Mouse (Mus musculus): Measurements from ENCODE around the gene Lect2. TPM values are rescaled to one million over a fixed set of nuclear protein-coding genes. Genes with fewer than 3 reads are reported as not detected.

Lect2 gene
- polyA plus RNA-seq, 1 experiment from 2014 or later, result 0.27 TPM

DNA sequence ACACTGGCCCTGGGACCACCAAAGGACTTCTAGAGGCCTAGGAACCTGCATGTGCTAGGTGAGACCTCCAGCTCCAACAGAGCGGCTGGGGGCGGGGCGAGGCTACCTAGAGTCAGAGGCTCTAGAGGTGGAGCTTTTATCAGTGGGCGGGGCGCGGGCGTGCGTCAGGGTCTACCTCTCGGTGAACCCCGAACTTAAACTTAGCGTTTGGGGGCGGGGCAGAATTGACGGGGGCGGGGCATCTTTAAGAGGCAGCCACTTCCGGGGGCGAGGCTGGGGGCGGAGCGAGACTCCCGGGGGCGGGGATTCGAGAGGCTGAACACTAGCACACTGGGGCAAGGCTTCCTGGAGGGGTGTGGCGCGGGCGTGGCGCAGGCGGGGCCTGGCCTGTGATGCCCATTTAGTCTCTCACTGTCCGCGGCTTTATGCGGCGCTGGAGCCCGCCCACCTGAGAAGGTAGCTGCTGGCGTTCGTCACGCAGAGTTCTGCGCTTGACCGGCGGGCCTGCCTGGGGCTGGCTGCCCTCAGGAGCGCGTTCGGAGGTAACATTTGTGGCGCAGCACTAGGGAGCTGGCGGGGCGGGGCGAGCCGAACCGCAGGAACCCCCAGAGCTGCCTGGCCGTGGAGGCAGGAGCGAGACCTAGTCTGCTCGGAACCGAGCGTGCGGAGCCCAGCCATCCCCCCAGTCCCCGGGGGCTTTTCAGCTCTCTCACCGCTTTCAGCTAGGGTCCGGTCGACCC lies 26.1 kb downstream of the Lect2 start, which contains the start of gene Fbxl21:
Gene Fbxl21, plus strand, starts transcription at position 392 of the 740 bp plus-strand sequence.
- H3K4me3 ChIP-seq (ENCODE audit: low read depth, low read length), result peak within 1 kb of the TSS; percentile 67
- TF ChIP-seq CTCF (IDR thresholded peaks at IDR 0.05; ENCODE audit: low read depth) (no peak), EP300 (optimal IDR thresholded peaks at IDR 0.05) (no peak)

DNA sequence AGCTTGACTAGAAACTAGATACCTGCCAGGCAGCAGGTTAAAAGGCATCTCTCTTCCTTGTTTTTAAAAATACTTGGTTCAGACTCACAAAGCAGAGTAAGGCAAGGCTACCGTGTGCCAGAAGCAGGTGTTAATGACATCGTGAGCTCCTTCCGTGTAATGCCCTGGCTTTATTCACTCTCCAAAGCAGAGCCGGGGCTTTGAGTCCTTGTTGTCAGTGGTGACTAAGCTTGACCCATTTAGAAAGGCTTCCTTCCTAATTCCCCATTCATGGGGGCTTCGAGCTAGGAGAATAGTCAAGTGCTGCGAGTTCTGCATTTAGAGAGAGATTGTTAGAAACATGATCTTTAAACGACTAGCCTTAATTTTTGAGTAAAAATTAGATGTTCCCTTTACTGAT lies 31.5 kb downstream of the Lect2 start:
- ATAC-seq (ENCODE audit: low FRiP score, low TSS enrichment) (no peak), DNase-seq (ENCODE audit: low spot score) (no peak)
- WGBS, result 43% methylated on average over 7 of the region's 7 CpGs
- Histone ChIP-seq H3K36me3 (ENCODE audit: control insufficient read depth, insufficient read depth, low read length) (no peaks in the 10 kb centered on the region), H3K4me2 (replicated peaks; ENCODE audit: low read depth) (no peak overlapping the region), H3K9ac (ENCODE audit: low read length) (no peak overlapping the region), H3K9me3 (ENCODE audit: control insufficient read depth, low read length) (no peaks in the 10 kb centered on the region), H3K27me3 (ENCODE audit: control insufficient read depth, insufficient read depth, low read length) (no peaks in the 10 kb centered on the region), H3K4me3 (ENCODE audit: low read depth, low read length) (no peak overlapping the region), H3K4me1 (replicated peaks; ENCODE audit: control insufficient read depth, insufficient read depth) (no peaks in the 10 kb centered on the region), H3K27ac (replicated peaks) (no peak overlapping the region)
- no peak for TF ChIP-seq CTCF (IDR thresholded peaks at IDR 0.05; ENCODE audit: low read depth)
- no peak for TF ChIP-seq EP300 (optimal IDR thresholded peaks at IDR 0.05)

More for the DNA sequence above, 26.1 kb downstream of the Lect2 start, which contains the start of gene Fbxl21:
- Histone ChIP-seq H3K27ac (replicated peaks) (no peak within 1 kb of the TSS), H3K4me1 (replicated peaks; ENCODE audit: control insufficient read depth, insufficient read depth) (no peaks in the 10 kb centered on the region), H3K36me3 (ENCODE audit: control insufficient read depth, insufficient read depth, low read length) (no peaks in the 10 kb centered on the region), H3K4me2 (replicated peaks; ENCODE audit: low read depth) (peak within 1 kb of the TSS; percentile 96), H3K9me3 (ENCODE audit: control insufficient read depth, low read length) (no peaks in the 10 kb centered on the region), H3K27me3 (ENCODE audit: control insufficient read depth, insufficient read depth, low read length) (no peaks in the 10 kb centered on the region), H3K9ac (ENCODE audit: low read length) (peak within 1 kb of the TSS; percentile 63)
- WGBS, result under 1% methylated on average over 56 of the region's 56 CpGs
- peak; percentile 99 for ATAC-seq (ENCODE audit: low FRiP score, low TSS enrichment)
- peak; percentile 99 for DNase-seq (ENCODE audit: low spot score)

DNA sequence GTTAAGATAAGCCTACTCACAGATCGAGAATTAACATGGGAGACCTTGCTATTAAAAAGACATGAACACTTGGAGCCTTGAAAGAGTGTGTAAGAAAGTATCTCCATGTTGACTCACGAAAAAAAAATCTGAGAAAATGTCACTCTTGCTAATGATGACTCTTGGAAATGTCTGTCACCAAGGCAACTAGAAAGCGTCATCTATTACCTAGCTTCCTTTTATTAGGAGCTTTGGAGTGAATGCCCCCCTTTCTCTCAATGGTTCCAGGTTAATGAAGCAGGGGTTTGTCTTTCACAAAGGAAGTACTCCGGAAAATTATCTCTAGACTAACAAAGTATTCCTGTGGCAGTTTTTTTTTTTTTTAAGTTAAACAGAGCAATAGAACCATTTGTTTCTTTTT lies 32.0 kb downstream of the Lect2 start:
- 50% methylated on average over 4 of the region's 4 CpGs for WGBS
- no peak overlapping the region for H3K27ac ChIP-seq (replicated peaks)
- no peaks in the 10 kb centered on the region for H3K9me3 ChIP-seq (ENCODE audit: control insufficient read depth, low read length)
- no peak for ATAC-seq (ENCODE audit: low FRiP score, low TSS enrichment)
- no peaks in the 10 kb centered on the region for H3K27me3 ChIP-seq (ENCODE audit: control insufficient read depth, insufficient read depth, low read length)
- no peak overlapping the region for H3K4me2 ChIP-seq (replicated peaks; ENCODE audit: low read depth)
- DNase-seq (ENCODE audit: low spot score), result no peak
- H3K9ac ChIP-seq (ENCODE audit: low read length), result no peak overlapping the region
- H3K4me3 ChIP-seq (ENCODE audit: low read depth, low read length), result no peak overlapping the region
- no peaks in the 10 kb centered on the region for H3K36me3 ChIP-seq (ENCODE audit: control insufficient read depth, insufficient read depth, low read length)
- no peaks in the 10 kb centered on the region for H3K4me1 ChIP-seq (replicated peaks; ENCODE audit: control insufficient read depth, insufficient read depth)
- TF ChIP-seq CTCF (IDR thresholded peaks at IDR 0.05; ENCODE audit: low read depth), result no peak
- TF ChIP-seq EP300 (optimal IDR thresholded peaks at IDR 0.05), result no peak

DNA sequence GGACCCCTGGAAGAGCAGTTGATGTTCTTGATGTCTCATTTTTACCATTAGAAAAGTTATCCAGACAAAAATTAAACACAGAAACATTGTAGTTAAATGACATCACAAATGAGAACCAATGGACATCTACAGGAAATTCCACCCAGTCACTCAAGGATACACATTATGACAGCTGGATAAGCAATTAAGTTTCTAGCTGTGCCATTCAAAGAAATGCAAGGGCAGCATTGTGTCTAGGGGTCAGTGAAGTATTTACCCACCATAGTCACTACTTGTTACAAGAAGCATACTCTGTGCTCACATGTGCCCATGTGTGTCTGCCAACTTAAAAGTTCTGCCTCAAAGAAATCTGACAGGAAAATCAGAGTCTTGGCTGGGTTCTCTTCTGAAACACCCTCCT lies 34.7 kb downstream of the Lect2 start:
- no peaks in the 10 kb centered on the region for H3K36me3 ChIP-seq (ENCODE audit: control insufficient read depth, insufficient read depth, low read length)
- DNase-seq (ENCODE audit: low spot score) (no peak), ATAC-seq (ENCODE audit: low FRiP score, low TSS enrichment) (no peak)
- no peak overlapping the region for H3K27ac ChIP-seq (replicated peaks)
- no peaks in the 10 kb centered on the region for H3K4me1 ChIP-seq (replicated peaks; ENCODE audit: control insufficient read depth, insufficient read depth)
- no peak overlapping the region for H3K4me2 ChIP-seq (replicated peaks; ENCODE audit: low read depth)
- no peak overlapping the region for H3K4me3 ChIP-seq (ENCODE audit: low read depth, low read length)
- H3K9me3 ChIP-seq (ENCODE audit: control insufficient read depth, low read length), result no peaks in the 10 kb centered on the region
- no peak overlapping the region for H3K9ac ChIP-seq (ENCODE audit: low read length)
- TF ChIP-seq CTCF (IDR thresholded peaks at IDR 0.05; ENCODE audit: low read depth), result no peak
- no peak for TF ChIP-seq EP300 (optimal IDR thresholded peaks at IDR 0.05)
- H3K27me3 ChIP-seq (ENCODE audit: control insufficient read depth, insufficient read depth, low read length), result no peaks in the 10 kb centered on the region

DNA sequence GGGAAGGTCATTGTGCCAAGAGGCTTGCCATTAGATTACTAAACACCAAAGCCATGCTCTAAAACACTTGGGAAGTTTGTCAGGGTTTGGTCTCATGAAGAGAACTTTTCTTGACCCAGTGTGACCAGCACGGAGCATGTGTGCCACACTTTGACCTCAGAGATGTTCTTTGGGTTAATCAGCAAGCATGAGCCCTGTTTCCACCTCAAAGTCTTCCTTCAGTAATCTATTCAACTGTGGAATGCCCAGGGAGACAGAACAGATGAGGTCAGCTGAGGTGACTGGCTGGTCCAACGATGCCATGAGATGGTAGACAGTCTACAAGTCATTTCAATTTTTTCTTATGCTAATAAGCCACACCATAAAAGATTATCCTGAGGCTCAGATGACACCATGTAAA lies 38.5 kb downstream of the Lect2 start:
- no peaks in the 10 kb centered on the region for H3K27me3 ChIP-seq (ENCODE audit: control insufficient read depth, insufficient read depth, low read length)
- H3K9me3 ChIP-seq (ENCODE audit: control insufficient read depth, low read length), result no peaks in the 10 kb centered on the region
- no peaks in the 10 kb centered on the region for H3K4me1 ChIP-seq (replicated peaks; ENCODE audit: control insufficient read depth, insufficient read depth)
- ATAC-seq (ENCODE audit: low FRiP score, low TSS enrichment), result no peak
- no peak overlapping the region for H3K9ac ChIP-seq (ENCODE audit: low read length)
- WGBS, result 78% methylated on average over 2 of the region's 2 CpGs
- no peak overlapping the region for H3K4me3 ChIP-seq (ENCODE audit: low read depth, low read length)
- no peak overlapping the region for H3K27ac ChIP-seq (replicated peaks)
- H3K4me2 ChIP-seq (replicated peaks; ENCODE audit: low read depth), result no peak overlapping the region
- no peak for DNase-seq (ENCODE audit: low spot score)
- TF ChIP-seq CTCF (IDR thresholded peaks at IDR 0.05; ENCODE audit: low read depth) (no peak), EP300 (optimal IDR thresholded peaks at IDR 0.05) (no peak)
- H3K36me3 ChIP-seq (ENCODE audit: control insufficient read depth, insufficient read depth, low read length), result no peaks in the 10 kb centered on the region

DNA sequence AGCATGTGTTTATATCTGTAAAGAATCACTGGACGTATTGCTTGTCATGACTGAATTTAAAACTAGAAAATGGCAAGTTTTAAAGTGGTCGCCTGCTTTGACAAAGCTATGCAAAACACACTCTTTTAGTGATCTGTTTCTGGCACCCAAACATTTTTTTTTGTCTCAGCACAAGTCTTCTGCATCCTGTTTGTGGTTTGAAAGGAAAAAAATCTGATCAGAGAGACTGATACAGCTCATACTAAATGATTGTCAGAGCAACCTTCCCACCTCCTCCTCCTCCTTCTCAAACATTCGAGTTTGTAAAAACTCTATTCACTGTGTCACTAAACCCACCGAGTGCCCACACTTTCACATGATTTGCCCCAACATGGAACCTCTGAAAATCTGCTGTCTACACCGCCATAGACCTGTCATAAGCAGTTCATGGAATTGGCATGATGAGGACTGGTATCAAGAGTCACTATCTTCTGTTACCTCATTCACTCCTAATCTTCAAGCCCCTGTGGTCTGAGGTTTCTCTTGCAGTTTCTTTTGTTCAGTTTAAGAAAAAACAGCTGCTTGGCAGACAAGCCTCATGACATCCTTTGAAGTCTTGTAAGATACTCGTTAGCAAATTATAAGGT lies 41.3 kb downstream of the Lect2 start:
- DNase-seq (ENCODE audit: low spot score) (no peak), ATAC-seq (ENCODE audit: low FRiP score, low TSS enrichment) (no peak)
- 64% methylated on average over 6 of the region's 6 CpGs for WGBS
- no peaks in the 10 kb centered on the region for H3K27me3 ChIP-seq (ENCODE audit: control insufficient read depth, insufficient read depth, low read length)
- H3K4me1 ChIP-seq (replicated peaks; ENCODE audit: control insufficient read depth, insufficient read depth), result no peaks in the 10 kb centered on the region
- H3K27ac ChIP-seq (replicated peaks), result no peak overlapping the region
- no peaks in the 10 kb centered on the region for H3K9me3 ChIP-seq (ENCODE audit: control insufficient read depth, low read length)
- TF ChIP-seq CTCF (IDR thresholded peaks at IDR 0.05; ENCODE audit: low read depth), result no peak
- TF ChIP-seq EP300 (optimal IDR thresholded peaks at IDR 0.05), result no peak
- no peak overlapping the region for H3K9ac ChIP-seq (ENCODE audit: low read length)
- H3K4me3 ChIP-seq (ENCODE audit: low read depth, low read length), result no peak overlapping the region
- no peak overlapping the region for H3K4me2 ChIP-seq (replicated peaks; ENCODE audit: low read depth)
- no peaks in the 10 kb centered on the region for H3K36me3 ChIP-seq (ENCODE audit: control insufficient read depth, insufficient read depth, low read length)

All from stomach, postnatal 0 days (tissue).